Mouse (Mus musculus) mouse embryonic stem cell (cell line): ENCODE results near the gene Ddb1.
"Not testable (repeated sequence)": the region's sequence is repeated elsewhere in the genome, so short reads cannot be mapped to it uniquely, and the experiment has no call there.

Experiments
- in situ Hi-C, 2 experiments: fragments of 300-500 bp; cut with MboI; formaldehyde crosslinking; loops; 1 replicate in 1 of 2; 3 replicates in 1 of 2; pipeline ENCODE4 v1.14.3; 2019 to 2020; ENCODE audit warnings: low sequenced_read_pairs in 2 of 2, low pct_unique_long_range_greater_than_20kb in 1 of 2, mixed read lengths in 1 of 2; ENCODE audit not compliant: unreplicated experiment in 1 of 2

The Ddb1 gene

DNA sequence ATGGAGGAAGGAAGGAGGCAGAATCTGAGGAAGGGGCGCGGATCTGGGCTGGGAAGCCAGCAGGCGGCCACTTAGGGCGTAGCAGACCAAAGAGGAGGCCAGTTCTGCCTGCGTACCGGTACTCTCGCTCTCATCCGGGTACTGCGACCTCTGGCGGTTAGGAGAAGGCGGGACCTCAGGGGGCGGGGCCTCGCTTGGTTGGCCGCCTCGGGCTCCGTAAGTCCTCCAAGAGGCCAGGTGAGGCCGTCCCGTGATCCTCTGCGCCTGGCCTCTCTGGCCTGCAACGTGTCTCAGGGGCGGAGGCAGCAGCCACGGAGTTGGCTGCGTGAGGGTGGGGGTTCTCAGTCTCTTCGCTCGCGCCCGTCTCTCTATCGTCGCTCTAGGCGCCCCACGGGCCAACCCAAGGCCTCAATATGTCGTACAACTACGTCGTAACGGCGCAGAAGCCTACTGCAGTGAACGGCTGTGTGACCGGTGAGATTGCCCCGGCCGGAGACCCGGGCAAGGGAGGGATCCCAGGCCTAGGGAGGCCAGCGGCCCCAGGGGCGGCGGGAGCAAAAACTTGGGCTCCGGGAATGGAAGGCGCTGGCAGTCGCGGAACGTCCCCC lies at the start of gene Ddb1, which contains the start of gene Tkfc:
TSS of gene Ddb1 (plus strand) at position 35 of the 608 bp plus-strand sequence.
TSS of gene Tkfc (minus strand) at position 362 of the 608 bp plus-strand sequence.
- in situ Hi-C loops, result loop anchor here (5.0 to 25.0 kb wide), 3 partner anchors 53 to 1668 kb away; partner anchors contain the start of genes Eml3 (in 1 of the 2), Mta2 (in 1 of the 2) and Rom1 (in 1 of the 2)

DNA sequence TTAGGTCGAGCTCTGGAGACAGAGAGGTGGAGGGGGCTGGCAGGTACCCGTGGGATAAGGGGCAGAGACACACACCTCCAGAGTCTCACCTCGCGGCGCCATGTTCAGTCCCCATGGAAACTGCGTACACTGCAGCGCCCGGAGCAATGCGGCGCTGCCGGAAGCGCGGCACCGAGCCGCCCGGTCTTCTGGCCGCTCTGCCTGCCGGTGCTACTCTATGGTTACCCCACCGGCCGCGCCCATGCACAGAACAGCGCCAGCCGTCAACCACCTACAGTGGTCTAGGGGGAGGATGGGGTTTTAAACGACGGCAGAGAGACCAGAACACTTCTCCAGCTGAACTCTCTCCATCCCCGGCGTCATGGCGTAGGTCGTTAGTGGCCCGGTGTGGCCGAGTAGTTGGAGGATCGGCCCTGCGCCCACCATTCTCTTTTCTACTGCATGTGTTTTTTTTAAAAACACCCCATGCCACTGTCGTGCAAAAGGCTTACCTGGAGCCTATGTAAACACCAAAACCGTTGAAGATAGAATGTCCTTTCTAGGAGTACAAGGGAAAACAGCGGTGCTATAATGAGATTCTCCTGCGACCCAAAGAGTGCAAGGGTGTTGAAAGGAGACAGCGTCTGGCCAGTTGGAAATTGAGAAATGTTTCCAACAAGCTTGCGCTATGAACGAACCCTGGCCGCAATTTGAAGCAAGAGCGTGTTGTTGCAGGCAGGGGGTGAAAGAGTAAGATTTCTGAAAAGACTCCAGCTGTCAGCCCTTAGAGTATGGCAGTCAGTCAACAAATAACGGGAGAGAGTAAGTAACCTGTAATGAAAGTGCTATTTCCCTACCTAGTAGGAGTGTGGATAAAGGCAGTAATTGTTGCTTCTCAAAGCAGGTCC lies 49.3 kb upstream of the Ddb1 start, which contains the start of gene Tmem216:
TSS of gene Tmem216 (minus strand) at position 615 of the 887 bp plus-strand sequence.
- in situ Hi-C loops, result no loop called here

DNA sequence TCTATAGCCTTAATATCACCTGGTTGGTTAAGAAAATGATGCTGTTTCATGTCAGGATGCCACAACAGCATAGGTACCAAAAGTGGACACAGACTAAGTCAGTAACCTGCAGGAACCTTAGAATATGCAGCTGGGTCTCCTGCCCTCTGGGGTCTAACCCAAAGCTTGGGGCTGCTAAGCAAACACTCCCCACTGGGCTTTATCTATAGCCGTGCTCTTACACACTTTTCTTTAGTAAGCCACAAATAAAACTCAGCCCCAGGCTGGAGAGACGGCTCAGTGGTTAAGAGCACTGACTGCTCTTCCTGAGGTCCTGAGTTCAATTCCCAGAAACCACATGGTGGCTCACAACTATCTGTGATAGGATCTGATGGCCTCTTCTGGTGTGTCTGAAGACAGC lies 48.1 kb upstream of the Ddb1 start:
- in situ Hi-C loops, result no loop called here

DNA sequence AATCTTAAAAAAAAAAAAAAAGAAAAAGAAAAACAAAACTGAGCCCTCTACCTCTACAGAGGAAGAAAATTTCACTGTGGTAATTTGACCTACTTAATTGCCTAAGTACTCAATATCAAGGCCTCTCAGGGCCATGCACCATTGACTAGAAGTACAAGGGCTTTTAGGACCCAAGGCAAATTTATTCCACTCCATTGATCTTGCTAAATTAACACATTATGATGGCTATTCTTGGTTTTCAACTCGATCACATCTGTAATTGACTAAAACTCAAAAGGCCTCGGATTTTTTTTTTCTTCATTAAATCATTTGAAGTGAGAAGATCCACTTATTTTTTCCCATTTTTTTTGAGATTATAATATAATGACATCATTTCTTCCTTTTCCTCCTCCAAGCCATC lies 47.7 kb upstream of the Ddb1 start:
- in situ Hi-C loops, result no loop called here

DNA sequence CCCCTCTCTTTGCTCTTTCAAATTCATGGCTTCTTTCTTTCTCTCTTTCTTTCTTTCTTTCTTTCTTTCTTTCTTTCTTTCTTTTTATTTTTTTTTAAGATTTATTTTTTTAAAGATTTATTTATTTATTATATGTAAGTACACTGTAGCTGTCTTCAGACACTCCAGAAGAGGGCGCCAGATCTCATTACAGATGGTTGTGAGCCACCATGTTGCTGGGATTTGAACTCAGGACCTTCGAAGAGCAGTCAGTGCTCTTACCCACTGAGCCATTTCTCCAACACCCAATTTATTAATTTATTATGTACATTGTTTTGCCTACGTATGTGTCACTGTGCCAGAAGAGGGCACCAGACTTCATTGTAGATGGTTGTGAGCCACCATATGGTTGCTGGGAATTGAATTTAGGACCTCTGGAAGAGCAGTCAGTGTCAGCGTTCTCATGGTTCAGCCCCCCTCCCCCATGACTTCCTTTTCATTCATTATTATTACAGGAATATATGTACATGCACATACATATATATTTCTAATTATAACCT lies 47.2 kb upstream of the Ddb1 start:
- in situ Hi-C loops, result not testable (repeated sequence)

DNA sequence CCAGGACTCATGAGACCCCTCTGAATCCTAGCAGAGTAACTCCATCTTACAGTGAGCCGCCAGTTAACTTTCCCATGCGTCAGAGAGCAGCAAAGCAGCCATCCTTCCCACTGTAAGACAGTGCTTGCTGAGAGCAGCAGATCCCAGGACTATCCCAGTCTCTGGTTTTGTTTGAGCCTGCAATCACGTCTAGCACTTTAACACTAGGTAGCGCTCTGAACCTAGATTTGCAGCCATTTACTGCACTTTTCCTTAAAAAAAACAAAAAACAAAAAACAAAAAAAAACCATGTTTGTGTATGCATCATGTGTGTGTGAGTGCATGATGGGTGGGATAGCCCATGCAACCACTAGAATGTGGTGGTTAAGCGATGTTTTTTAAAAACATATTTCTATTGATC lies 45.0 kb upstream of the Ddb1 start:
- in situ Hi-C loops, result no loop called here

DNA sequence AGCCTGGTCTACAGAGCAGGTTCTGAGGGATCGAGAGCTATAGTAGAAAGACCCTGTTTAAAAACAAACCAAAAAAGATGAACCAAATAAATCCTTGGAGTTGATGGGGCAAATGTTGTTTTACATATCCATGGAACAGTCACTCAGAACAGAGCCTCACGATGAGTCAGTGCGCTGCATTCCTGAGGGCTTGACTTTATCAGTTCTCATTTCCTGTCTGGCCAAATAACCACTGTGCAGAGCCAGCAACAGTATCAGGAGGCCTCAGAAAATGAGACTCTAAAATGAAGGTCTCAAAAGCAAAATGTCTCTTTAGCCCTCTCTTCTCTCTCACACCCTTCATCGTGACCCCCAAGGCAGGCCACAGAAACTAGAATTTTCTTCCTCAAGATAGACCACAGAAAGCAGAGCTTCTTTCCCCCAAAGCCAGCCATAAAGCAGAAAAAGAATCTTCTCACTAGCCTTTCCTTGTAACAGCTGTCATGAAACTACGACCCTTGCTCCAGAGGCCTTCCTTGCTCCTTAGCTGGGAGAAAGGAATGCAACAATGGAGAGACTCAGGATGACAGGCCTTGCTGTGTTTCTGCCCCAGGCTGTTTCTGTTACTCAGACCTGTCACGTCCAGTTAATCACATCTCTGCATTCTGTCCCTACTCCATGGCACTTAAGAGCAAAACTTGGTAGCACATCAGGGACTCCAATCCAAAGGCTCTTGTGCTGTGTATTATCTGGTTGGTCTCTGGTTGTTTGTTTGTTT lies 43.4 kb upstream of the Ddb1 start:
- in situ Hi-C loops, result no loop called here

DNA sequence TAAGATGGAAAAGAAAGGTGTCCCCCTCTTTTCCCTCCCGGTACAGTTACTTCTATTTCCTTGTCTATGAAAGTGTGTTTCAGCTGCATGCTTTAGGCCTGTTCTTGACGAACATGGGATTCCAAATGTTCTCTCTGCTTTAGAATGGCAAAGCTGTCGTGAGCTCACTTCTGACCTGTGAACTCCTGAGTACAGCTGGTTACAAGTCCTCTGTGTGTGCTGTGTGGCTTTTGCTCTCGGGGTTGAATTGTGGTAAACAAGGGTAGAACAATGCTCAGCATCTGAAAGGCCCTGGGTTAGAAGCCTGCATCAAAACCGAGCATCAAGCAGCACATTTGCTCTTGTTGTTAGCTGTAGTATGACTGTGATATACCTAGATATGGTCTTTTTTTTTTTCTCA lies 42.8 kb upstream of the Ddb1 start:
- in situ Hi-C loops, result no loop called here

DNA sequence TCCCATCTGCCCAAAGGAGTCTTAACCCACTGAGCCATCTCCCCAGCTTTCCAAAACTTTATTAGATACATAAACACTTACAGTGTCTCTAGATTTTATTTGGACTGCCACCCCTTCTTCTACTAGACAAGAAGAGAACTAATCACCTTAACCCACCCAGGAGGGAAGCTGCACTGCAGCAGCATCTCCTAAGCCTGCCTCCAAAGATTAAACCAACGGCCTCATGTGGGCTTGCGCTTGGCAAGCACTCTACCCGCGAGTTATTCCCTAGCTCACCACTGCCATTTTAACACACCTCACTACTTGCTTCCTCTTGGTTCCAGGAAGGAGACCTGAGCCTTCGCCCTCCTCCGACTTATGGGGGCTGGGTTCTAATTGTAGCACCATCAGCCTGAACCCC lies 40.8 kb upstream of the Ddb1 start:
- in situ Hi-C loops, result no loop called here

DNA sequence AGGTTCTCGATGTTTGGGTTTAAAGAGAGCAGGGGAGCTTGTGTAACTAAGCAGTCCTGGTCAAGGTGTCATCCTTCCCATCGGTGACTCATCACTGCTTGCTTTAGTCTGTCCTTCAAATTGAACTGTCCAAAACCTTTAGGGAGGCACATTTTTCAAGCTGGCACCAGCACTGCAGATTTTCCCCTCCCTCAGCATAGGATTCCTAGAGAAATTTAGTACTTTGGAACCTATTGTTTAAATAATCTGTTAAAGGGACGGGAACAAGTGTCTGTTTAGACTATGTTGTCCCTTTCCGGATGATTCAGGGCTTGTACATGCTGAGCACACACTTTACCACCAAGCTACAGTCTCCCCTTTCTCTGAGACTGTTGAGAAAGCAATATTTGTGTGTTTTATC lies 39.9 kb upstream of the Ddb1 start:
- in situ Hi-C loops, result no loop called here

DNA sequence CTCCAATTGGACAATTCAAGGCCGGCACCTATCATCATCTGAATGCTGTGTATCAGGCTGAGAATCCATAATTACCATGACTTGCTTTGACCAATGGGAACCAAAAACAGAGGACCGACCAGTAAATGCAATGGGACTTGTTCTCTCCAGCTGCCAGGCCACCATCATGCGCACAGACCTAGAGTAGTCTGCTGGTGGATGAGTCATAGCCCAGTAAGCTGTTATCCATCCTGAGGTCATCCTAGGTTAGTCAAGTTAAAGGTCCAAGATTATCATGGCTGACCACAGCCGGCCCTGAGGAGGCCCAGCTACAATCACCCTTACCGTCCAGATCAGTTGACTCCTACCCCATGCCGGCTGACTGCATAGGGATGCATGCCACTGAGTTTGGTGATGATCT lies 35.5 kb upstream of the Ddb1 start:
- in situ Hi-C loops, result no loop called here

DNA sequence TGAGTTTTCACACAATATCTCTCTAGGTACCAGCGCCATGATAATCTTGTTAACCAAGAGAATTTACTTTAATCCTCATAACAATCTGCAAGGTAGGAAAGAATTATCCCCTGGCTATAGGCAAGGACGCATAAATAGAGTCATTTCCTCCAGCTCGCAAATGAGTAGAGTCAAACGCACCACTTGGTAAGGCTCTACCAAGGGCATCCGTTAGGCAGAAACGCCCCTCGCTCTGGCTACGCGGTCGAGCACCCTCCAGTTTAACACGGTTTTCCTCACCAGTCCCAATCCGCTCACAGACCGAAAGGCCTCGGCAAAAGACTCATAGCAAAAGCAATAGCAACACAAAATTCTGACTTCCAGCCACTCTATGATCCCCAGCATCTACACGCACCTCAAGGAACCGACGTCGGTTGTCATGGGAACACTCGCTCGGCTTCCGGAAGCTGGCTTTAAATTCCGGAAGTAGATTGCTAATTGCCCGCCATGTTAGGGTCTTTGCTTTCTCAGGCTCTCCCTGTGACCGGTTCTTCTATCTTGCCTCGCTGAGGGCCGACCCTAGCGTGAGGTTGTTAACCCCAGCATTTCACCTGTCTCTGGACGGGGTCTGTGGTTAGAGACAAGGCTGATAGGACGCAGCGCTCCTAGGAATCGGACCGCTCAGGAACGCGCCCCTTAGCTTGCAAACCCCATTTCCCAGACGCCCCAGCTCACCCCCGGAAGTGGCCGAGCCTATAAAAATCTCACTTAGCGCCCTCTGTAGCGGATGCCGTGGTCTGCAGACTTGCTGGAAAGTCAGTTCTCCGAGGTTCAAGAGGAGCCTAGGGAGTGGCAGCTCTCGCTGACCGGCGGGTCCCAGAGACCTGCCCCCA lies 28.2 kb upstream of the Ddb1 start, which contains the start of the genes Cyb561a3 and Tmem138:
TSS of gene Cyb561a3 (plus strand) at position 483 of the 872 bp plus-strand sequence.
TSS of gene Tmem138 (minus strand) at position 673 of the 872 bp plus-strand sequence.
- in situ Hi-C loops, result no loop called here

DNA sequence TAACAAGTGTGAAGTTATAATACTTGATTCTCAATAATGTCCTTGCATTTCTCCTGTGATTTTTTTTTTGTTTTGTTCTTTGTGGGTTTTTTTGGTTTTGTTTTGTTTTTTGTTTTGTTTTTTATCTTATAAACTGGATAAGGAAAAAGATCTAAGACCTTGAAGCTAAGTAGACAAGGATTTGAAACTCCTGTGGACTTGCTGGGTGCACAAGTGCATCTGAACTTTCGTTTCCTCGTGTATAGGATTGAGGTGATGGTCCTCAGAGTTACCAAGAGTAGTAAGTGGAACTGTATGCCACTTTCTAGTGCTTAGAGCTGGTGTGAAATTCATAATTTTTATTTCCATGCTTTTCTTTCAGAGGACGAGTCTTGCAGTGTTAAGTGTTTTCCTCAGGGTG lies 25.0 kb upstream of the Ddb1 start:
- in situ Hi-C loops, result no loop called here

DNA sequence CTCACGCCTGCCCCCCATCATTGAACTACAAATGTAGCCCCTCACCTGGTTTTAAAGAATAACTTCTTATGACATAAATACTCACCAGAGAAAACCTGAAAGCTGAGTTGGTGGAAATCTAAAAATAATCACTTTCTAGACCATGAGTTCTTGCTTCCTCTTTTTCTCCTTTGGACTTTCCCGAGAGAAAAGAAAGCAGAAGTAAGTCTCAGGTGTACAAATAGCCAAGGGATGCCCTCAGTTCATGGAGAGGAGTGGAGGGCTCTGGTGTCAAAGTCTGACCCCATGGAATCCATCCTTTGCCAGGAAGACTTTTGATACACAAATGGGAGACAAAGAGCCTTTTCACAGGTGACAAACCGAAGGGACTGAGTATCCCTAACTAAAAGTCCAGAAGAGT lies 24.4 kb upstream of the Ddb1 start:
- in situ Hi-C loops, result no loop called here

DNA sequence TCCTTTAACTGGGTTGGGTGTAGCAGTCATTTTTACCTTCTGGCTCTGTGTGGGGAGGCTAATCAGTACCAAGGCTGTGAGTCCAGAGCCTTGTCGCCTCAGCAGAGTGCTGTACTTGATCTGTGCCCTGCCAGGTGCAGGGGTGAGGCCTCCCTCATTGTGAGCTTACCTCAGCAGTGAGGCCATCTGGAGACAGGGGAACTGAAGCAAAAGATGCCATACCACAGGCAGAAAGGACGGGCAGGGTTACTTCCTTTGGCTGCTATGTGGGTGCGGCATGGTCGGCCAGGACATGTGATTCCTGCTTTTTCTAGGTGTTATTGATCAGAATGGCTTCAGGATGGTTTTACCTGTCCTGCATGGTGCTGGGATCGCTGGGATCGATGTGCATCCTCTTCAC lies 23.1 kb upstream of the Ddb1 start:
- in situ Hi-C loops, result no loop called here

DNA sequence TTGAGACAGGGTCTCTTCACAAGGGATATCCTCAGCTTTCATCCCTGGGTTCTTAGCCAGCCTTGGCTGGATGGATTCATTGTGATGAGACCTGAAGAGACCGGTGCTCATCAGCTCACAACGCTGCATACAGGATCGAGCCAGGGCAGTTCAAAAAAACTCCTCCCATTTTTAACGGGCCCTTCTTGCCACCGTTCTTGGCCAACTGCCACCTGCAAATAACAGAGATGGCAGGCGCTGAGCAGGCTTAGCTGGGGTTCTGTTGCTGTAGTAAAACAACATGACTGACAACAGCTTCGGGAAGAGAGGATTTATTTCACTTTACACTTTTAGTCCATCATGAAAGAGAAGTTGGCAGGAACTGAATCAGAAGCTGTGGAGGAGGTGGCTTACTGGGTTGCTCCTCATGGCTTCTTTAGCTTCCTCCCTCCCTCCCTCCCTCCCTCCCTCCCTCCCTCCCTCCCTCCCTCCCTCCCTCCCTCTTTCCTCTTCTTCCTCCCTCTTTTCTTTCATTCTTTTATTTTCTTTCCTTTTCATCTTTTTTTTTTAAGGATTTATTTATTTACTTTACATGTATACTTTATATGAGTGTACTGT lies 21.5 kb upstream of the Ddb1 start:
- in situ Hi-C loops, result no loop called here

DNA sequence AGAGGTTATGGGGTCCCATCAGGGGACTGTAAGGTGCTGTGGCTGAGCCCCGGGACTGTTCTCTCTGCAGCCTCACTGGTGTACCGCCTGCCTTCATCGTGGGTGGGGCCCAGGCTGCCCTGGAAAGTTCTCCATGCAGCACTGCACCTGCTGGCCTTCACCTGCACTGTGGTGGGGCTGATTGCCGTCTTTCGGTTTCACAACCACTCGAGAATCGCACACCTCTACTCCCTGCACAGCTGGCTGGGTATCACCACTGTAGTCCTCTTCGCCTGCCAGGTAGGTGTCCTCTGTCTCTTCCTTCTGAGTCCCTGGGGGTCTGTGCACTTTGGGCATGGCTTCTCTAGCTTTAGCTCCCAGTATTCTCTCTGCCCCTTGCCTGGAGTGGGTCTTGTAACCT lies 20.0 kb upstream of the Ddb1 start:
- in situ Hi-C loops, result no loop called here
